Mouse (Mus musculus) 3T3-L1 (cell line): ENCODE results near the gene Hist1h4k.
"Not testable (repeated sequence)": the region's sequence is repeated elsewhere in the genome, so short reads cannot be mapped to it uniquely, and the experiment has no call there.

ENCODE experiments used
- DNase-seq: peaks from one replicate; pipeline ENCODE4 v3.0.0-alpha.2; 2015; ENCODE audit warnings: low read depth, low spot score

The Hist1h4k gene

DNA sequence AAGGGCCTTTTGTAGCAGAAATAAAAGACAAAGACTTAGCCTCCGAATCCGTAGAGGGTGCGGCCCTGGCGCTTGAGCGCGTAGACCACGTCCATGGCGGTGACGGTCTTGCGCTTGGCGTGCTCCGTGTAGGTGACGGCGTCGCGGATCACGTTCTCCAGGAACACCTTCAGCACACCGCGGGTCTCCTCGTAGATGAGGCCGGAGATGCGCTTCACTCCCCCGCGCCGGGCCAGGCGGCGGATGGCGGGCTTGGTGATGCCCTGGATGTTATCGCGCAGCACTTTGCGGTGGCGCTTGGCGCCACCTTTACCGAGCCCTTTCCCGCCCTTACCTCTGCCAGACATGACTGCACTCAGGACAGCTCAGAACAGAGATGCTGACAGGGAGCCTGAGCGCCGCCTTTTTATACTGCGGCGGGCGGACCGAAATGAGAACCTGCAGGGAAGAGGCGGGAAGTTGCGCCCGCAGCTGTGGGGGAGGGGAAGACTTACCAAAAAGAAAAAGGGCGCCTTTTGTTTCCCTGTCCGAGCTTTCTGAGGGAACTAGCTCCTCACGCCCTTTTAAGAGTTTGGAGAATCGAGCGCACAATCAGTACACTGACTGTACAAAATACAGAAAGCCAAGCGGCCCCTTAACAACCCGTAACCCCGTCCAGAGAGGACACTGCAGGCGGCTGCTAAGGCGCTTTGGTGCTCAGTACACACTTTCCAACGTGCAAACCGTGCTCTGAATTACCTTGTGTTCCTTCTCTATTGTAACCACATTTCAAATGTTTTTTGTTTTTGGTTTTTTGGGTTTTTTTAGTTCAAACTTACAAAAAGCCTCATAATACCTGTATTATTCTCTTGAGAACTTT lies at the start of gene Hist1h4k:
Hist1h4k (minus strand) TSS at position 347 of the 859 bp plus-strand sequence.
- peak; percentile 88 for DNase-seq

- not testable (repeated sequence) for DNase-seq
Measured at GRCm38 (mm10) chr13:21797163-21797562, 46.9 kb upstream of the Hist1h4k start.

DNA sequence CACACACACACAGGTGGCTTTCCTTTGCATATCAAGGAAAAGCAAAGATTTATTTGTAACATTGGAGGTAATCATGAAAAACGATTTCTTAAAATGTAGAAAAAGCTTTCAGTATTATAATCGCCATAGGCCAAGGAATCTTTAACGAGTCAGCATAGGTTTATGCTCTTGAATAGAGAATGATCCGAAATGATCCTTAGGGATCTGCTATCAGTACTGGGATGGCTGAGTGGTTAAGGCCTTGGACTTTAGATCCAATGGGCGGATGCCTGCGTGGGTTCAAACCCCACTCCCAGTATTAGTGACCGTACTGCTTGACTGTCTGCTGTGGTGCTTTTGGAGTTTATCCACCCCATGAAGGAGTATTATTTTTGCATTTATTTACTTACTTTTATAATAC lies 45.3 kb upstream of the Hist1h4k start:
- no peak for DNase-seq

DNA sequence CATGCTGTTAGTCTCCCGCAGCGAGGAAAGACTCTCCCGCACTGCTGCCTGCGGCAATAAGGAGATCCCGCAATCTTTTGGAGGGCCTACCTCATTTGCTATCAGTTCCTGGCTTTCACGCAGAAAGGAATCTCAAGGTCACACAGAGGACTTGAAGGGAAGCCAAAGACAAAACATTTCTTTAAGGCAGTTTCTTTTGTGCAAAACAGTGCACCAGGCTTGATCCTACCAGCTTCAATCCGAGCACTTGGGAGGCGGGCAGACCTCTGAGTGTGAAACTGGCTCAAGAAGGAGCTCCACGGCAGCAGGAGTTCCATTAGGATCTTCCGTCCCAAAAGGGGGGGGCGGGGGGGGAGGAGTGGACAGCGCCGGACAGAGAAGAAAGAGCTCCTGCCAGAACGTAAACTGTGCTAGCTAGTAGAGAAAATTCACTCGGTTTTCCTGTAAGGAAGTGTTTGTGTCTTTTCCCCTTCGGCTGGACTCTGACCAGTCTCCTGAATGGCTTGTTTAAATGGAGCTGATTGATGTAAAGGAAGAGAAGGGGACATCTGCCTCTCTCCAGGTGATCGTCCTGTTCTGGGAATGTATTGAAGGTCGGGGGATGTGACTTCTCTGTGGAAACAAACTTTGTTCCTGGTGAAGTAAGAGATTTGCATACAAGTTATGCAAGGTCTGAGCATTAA lies 40.4 kb upstream of the Hist1h4k start:
- DNase-seq = no peak

DNA sequence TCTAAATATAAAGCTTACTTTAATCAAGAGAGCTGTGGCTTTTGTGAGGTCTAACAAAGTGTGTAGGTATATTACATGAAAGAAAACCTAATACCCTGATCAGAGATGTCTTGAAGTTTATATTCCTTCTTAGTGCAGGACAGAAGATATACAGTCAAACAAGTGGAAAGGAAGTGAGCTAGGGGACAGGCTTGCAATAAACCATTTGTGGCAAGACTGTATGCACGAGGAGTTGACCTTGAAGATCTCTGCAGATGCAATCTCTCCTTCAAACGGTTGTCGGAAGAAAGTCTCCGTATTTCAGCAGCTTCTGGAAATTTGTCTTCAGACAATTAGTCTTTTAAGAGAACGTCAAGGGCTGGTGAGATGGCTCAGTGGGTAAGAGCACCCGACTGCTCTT lies 39.6 kb upstream of the Hist1h4k start:
- no peak for DNase-seq

- peak; percentile 54 for DNase-seq
Measured at GRCm38 (mm10) chr13:21787760-21788593, 37.7 kb upstream of the Hist1h4k start.

DNA sequence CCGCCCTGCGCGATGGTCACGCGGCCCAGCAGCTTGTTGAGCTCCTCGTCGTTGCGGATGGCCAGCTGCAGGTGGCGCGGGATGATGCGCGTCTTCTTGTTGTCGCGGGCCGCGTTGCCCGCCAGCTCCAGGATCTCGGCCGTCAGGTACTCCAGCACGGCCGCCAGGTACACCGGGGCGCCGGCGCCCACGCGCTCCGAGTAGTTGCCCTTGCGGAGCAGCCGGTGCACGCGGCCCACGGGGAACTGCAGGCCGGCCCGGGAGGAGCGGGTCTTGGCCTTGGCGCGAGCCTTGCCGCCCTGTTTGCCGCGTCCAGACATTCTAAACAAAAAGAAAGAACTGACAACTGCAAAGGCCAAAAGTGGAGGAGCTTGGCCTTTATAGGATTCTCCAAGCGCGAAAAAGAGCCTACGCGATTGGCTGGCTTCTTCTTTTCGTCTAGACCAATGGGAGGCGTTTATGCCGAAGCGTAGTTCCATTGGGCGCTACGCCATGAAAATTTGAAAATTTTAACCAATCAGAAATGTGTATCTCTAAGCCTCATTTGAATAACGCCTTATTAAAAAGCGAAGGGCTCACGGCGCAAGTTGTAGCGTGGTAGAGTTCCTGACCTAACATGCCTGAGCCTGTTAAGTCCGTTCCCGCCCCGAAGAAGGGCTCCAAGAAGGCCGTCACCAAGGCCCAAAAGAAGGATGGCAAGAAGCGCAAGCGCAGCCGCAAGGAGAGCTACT lies 36.8 kb upstream of the Hist1h4k start, which contains the start of the genes Hist1h2an and Hist1h2bp:
Hist1h2an (minus strand) TSS at position 320 of the 731 bp plus-strand sequence.
Hist1h2bp (plus strand) TSS at position 563 of the 731 bp plus-strand sequence.
- peak; percentile 98 for DNase-seq

- peak; percentile 81 for DNase-seq
Measured at GRCm38 (mm10) chr13:21786189-21786898, 36.0 kb upstream of the Hist1h4k start.

DNA sequence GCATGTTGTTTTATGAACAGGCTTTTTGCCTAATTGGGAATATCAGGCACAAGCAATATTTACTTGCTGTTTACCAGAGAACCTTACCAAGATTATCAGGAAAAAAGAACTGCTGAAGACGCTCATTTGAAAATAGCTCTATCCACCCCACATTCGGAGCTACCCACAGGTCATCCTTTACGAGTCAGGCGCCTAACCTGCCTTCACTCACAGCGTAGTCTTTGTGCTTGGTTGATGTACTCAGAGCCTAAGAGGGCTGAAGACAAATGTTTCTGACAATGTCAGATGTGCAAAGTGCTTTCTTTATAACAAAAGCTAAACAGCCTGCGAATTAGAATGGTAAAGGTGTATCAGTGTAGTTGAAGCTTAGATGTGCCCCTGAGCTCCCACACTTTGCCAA lies 34.0 kb upstream of the Hist1h4k start:
- DNase-seq = no peak

GRCm38 (mm10) chr13:21783734-21784161 lies 33.4 kb upstream of the Hist1h4k start:
- DNase-seq = peak; percentile 76

- peak; percentile 92 for DNase-seq
Measured at GRCm38 (mm10) chr13:21783255-21783617, 32.9 kb upstream of the Hist1h4k start, which contains the start of gene Hist1h3i. Hist1h3i (minus strand) TSS chr13:21783370.

GRCm38 (mm10) chr13:21782361-21783254 lies 32.3 kb upstream of the Hist1h4k start:
- DNase-seq = peak; percentile 85

- DNase-seq = no peak
Measured at GRCm38 (mm10) chr13:21781639-21782038, 31.3 kb upstream of the Hist1h4k start.

GRCm38 (mm10) chr13:21781021-21781555 lies 30.8 kb upstream of the Hist1h4k start:
- DNase-seq = peak; percentile 49

DNA sequence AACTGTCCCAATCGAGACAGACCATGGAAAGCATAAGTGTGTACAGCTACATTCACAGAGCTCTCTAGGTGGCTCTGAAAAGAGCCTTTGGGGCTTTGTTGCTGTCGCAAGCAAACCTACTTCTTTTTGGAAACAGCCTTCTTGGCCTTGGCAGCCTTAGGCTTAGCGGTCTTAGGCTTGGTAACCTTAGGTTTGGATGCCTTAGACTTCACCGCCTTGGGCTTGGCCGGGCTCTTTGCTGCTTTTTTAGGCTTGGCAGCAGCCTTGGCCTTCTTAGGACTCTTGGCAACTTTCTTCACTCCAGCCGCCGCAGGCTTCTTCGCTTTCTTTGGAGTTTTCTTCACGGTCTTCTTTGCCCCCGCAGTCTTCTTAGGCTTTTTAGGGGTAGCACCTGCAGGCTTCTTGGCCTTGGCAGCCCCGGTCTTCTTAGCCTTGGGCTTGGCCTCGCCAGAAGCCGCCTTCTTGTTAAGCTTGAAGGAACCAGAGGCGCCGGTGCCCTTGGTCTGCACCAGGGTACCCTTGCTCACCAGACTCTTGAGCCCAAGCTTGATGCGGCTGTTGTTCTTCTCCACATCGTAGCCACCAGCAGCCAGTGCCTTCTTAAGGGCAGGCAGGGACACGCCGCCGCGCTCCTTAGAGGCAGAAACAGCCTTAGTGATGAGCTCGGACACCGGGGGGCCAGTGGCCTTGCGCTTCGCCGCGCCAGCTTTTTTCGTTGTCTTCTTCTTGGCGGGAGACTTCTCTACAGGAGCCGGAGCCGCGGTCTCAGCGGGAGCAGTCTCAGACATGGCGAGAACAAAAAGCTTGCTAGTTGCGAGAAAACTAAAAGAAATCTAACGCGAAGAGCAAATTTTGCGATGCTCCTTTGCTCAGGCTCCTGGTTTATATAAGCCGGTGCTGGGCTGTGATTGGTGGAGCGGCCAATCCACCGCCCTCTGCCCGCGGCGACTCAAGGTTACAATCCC lies 29.7 kb upstream of the Hist1h4k start, which contains the start of gene Hist1h1b:
Hist1h1b (minus strand) TSS at position 859 of the 965 bp plus-strand sequence.
- peak; percentile 89 for DNase-seq

DNA sequence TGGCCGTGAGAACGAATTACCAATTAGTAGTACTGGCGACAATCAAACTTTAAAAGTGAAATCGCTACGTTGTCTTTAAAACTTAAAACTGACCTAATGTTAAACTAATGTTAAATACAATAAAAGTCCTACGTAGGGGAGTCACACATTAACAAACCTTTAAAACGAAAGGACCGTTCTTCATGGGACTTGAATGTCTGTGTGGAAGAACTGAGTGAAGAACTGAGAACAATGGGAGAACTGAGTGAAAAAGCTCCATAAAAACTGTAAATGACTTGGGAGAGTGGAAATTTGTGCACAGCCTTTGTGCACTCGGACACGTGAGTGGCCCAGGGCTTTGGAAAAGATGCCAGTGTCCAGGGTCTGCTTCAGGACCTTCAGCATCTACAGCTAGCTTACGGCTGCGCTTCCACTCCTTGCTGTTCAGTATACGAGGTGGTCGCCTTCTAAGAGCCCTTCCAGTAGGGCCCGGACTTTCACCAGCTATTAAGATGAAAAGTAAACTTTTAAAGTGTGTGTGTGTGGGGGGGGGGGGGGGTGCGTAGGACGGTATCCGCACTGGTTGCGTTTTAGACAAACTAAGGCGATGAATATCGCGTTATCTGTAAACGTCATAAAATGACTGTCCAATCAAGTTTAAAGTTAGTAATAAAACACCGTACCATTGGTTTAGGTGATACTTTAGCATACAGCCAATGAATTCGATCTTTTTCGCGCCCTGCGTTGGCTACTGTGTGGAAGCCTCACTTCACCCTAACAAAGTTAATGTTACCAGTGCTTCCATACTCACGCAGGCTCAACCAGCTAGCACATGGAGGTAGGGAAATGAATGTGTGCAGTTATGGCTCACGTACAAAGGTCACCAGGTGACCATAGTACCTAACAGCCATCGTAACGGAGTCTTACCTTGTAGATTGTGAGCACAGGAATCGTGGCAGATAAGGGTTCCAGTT lies 28.8 kb upstream of the Hist1h4k start:
- peak; percentile 95 for DNase-seq
